Mouse (Mus musculus) embryonic fibroblast, embryonic 13.5 days (primary cell): ENCODE results near the gene Evi2b.

Source experiments
- CTCF ChIP-seq: IDR thresholded peaks from 2 replicates; pipeline ENCODE4 v1.5.1; 2011; ENCODE audit warnings: mild to moderate bottlenecking, control low read depth, low read length, moderate library complexity, borderline replicate concordance; ENCODE audit not compliant: insufficient read depth
- POLR2A ChIP-seq: IDR thresholded peaks from 2 replicates; pipeline ENCODE4 v1.6.1; 2011; ENCODE audit warnings: low read depth, mild to moderate bottlenecking, control low read depth, low read length, moderate library complexity

DNA sequence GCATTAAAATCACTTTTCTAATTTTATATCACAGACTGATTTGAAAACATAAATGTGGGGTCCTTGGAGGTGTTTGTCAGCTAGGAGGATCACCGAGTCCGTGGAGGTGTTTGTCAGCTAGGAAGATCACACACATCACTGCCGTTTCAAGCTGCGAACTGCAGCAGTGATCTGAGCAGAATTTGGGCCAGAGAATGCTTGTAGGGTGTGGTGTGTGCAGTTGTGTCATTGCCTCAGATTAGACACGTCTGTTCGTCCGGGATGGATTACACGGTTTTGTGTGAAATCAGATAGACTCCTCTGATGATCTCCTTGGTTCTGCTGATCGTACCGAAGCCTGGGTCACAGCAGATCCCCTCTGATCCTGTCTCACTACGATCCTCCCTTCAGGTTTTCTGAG lies 7.2 kb upstream of the Evi2b start:
- TF ChIP-seq CTCF (no peak), POLR2A (no peak)
